Mouse (Mus musculus): ENCODE data around the gene Zdbf2. TPM values are rescaled to one million over a fixed set of nuclear protein-coding genes. Genes with fewer than 3 reads are reported as not detected.
"Not testable (repeated sequence)": the region's sequence is repeated elsewhere in the genome, so short reads cannot be mapped to it uniquely, and the experiment has no call there.

The Zdbf2 gene
- total RNA-seq, 2 experiments from 2014 or later: 19.3 to 19.5 TPM

GRCm38 (mm10) chr1:63261041-63261590 is 11.9 kb upstream of the Zdbf2 start:
- no peak for DNase-seq (ENCODE audit: low spot score in 2 of 2)

- no peak for DNase-seq (ENCODE audit: low spot score in 2 of 2)
These were observed 9.4 kb upstream of the Zdbf2 start for GRCm38 (mm10) chr1:63263671-63264070.

- no peak for DNase-seq (ENCODE audit: low spot score in 2 of 2)
These were observed 7.6 kb upstream of the Zdbf2 start for GRCm38 (mm10) chr1:63265461-63265860.

DNA sequence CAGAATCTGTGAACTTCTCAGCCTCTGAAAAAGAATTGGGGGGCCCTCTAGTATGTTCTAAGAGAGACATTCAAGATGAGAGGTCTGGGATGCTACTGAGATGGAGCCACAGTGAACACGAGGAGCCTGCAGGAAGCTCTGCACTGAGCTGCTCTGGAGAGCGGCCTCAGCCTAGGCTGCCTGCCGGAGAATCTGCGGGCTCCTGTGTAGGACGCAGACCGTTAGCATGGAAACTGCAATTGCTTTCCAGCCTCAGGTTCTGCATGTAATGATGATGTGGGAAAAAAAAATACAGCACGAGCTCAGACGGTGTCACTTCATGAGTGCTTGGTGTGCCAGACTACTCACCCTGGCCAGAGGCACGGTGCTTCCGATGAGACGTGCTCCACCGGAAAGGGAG is 6.9 kb upstream of the Zdbf2 start:
- no peak for DNase-seq (ENCODE audit: low spot score in 2 of 2)

- no peak for DNase-seq (ENCODE audit: low spot score in 2 of 2)
These were observed 6.3 kb upstream of the Zdbf2 start for GRCm38 (mm10) chr1:63266716-63267115.

GRCm38 (mm10) chr1:63272125-63272675 is 865 bp upstream of the Zdbf2 start:
- DNase-seq (ENCODE audit: low spot score in 2 of 2): no peak

DNA sequence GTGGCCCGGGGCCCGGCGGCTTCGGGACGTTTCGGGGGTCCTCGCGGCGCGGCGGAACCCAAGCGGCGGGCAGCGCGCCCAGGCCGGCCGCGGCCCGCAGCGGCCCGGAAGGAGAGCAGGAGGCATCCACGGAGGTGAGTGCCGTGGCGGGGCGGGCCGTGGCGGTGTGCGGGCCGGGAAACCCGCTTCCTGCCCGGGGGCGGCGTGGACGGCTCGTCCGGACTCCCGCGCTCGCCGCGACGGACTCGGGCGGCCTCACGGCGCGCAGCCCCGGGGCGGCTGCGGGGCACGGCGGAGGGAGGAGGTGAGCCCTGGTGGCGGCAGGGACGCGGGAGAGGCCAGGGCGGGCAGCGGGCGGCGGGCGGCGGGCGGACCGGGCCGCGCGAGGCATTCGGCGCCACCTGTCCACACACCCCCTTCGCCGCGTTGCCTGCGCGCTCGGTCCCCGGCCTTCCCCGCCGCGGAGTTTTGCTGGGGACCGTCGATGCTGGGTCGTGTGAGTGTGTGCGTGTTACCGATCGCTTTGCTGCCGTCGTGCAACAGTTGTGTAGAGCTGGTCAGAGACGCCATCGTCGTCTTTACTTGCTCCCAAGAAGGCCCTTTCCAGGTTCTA is 380 bp downstream of the Zdbf2 start:
- DNase-seq (ENCODE audit: low spot score in 2 of 2): no peak

DNA sequence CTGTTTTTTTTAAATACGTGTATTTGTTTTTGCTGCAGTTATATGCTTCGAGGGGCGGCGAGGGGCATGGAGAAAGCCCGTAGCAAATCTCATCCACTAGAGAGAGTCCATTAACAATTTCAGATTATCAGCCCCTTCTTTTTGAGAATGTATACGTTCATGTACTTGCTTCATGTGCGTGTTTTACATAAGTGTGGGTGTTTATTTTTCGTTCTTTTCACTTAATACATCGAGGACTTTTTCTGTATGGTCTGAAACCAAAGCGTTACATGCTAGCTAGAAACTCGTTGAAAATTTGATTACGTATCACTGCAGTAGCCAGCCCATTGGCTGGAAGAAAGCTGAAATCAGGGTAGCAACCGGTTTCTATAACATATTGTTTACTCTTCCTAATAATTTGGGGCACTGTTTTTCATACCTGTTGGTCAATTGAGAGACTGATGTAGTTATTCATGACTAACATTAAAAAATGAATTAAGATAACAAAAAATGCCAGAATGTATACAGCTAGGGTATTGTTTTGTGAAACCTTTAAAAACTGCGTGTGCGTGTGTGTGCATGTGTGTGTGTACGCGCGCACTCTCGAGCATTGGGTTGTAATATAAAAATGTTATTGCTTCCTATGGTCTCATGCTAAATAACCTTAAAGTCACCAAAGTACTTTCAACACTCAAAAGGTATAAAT is 1.1 kb downstream of the Zdbf2 start:
- DNase-seq (ENCODE audit: low spot score in 2 of 2): no peak

DNA sequence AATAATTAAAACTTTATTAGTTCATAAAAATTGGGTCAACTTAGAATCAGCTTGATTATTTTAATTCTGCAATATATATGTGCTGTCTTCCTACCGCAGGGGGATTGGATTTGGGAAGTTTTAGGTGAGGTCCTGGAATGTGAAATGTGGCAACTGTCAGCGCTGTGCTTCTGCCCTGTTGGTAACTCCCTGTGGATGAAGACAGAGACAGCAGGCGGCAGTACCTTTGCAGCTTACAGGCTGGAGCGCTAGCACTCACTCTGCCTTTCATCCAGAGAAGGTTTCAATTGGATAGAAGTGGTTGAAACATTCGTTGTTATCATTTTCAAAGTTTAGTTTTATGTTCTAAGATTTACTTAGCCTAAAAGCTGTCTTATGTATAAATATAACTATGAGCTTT is 5.0 kb downstream of the Zdbf2 start:
- DNase-seq (ENCODE audit: low spot score in 2 of 2): no peak

- DNase-seq (ENCODE audit: low spot score in 2 of 2): no peak
These were observed 20.9 kb downstream of the Zdbf2 start for GRCm38 (mm10) chr1:63293965-63294364.

DNA sequence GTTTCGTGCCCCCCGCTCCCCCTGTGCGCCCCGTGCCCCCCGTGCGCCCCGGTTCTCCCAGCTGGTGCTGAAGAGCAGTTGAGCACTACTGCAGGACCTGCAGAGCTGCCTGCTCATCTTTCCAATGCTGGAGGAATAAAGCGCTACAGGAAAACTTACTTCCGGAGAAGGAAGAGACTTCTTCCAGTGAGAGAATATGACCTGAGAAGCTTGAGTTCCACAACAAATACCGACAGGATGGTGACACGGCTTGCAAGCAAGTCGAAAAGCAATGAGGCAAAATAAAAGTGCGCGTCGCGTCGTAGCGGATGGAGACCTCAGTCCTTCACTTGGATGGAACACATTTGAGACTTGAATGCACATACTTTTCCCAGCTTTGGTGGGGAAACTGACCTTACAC is 36.6 kb downstream of the Zdbf2 start:
- DNase-seq (ENCODE audit: low spot score in 2 of 2): no peak

DNA sequence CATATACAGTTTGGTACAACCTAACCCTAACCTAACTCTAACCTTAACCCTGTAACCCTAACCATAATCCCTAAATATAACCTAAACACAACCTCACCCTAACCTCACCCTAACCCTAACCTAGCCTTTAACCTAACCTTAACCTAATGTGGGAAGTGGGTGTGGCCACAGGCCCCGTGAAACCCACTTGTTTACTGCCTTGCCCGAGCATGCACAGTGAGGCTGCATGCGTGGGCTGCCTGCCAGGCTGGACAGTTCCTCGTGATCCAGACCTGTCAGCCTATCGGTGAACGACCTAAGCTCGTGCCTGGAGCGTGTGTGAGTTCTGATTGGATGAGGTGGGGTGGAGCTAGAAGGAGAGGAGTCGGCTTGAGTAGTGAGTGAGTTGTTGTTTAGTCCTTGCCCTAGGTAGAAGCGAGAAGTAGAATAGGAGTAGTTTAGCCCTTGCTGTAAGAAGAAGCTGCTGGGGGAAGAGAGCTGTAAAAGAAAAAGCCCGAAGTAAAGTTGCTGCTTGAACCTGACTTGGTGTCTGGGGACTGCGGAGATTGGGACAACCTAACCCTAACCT is 50.6 kb downstream of the Zdbf2 start:
- DNase-seq (ENCODE audit: low spot score in 2 of 2): not testable (repeated sequence)

Small RNA genes lying within 50 kb of the gene (microRNA-seq; reads per million reads assigned to microRNA genes)
- gene Gm24513: 0 reads per million in 2 experiments

Other genes starting within 250 kb of the Zdbf2 start
- gene Ino80d, start 158.6 kb upstream of the Zdbf2 start, total RNA-seq (2021): 10 to 100 TPM; 27.7 to 28.6 TPM
- gene Eef1b2, start 96.4 kb upstream of the Zdbf2 start, total RNA-seq (2021): 100 to 1,000 TPM; 348 to 359 TPM
- 100 to 1,000 TPM; 149 to 154 TPM for gene Ndufs1, start 96.4 kb upstream of the Zdbf2 start, total RNA-seq (2021)
- under 1 TPM; 0.47 to 0.48 TPM for gene Gpr1, start 58.7 kb upstream of the Zdbf2 start, total RNA-seq (2021)
- gene Adam23, start 172.6 kb downstream of the Zdbf2 start, total RNA-seq (2021): 100 to 1,000 TPM; 118 to 133 TPM